Mouse (Mus musculus): ENCODE data around the gene Usp17le. TPM values are rescaled to one million over a fixed set of nuclear protein-coding genes. Genes with fewer than 3 reads are reported as not detected.

The Usp17le gene
- not detected in 2 replicates for polyA plus RNA-seq (2012; rRNA removed; ENCODE audit: low replicate concordance)

DNA sequence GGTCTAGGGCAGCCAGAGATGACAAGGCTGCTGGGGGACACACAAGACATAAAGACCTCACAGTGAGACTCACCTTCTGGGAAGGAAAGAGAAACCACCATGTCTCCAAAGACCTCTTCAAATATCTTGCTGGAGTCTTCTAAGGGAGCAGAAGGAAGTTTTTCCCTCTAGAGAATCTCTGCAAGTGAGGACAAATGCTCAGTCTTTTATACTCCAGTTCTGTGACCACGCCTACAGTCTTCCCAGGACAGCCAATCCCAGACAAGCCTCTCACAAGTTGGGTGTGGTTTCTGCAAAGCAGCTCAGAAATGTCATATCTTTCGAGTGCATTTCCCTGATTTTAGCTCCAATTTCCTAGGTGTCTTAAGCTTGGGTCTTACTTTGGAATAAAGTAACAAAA lies at the start of gene Usp17le:
Usp17le (minus strand) TSS at position 101 of the 400 bp plus-strand sequence.

Other genes with a start within 250 kb of the Usp17le start
- gene Olfr651, start 227.3 kb downstream of the Usp17le start, polyA plus RNA-seq (2012; rRNA removed; ENCODE audit: low replicate concordance), result not detected in 2 replicates
- not detected in 2 replicates for gene Olfr652, start 216.6 kb downstream of the Usp17le start, polyA plus RNA-seq (2012; rRNA removed; ENCODE audit: low replicate concordance)
- not detected in 2 replicates for gene Olfr653, start 200.2 kb downstream of the Usp17le start, polyA plus RNA-seq (2012; rRNA removed; ENCODE audit: low replicate concordance)
- gene Olfr654, start 190.4 kb downstream of the Usp17le start, polyA plus RNA-seq (2012; rRNA removed; ENCODE audit: low replicate concordance), result not detected in 2 replicates
- not detected in 2 replicates for gene Olfr655, start 175.7 kb downstream of the Usp17le start, polyA plus RNA-seq (2012; rRNA removed; ENCODE audit: low replicate concordance)
- gene Olfr656, start 163.5 kb downstream of the Usp17le start, polyA plus RNA-seq (2012; rRNA removed; ENCODE audit: low replicate concordance), result not detected in 2 replicates
- gene Olfr657, start 152.7 kb downstream of the Usp17le start, polyA plus RNA-seq (2012; rRNA removed; ENCODE audit: low replicate concordance), result not detected in 2 replicates
- 0.04 TPM in 1 of 2 replicates, not detected in the other for gene Olfr658, start 130.2 kb downstream of the Usp17le start, polyA plus RNA-seq (2012; rRNA removed; ENCODE audit: low replicate concordance)
- gene Olfr659, start 110.7 kb downstream of the Usp17le start, polyA plus RNA-seq (2012; rRNA removed; ENCODE audit: low replicate concordance), result not detected in 2 replicates
- gene Olfr661, start 91.0 kb downstream of the Usp17le start, polyA plus RNA-seq (2012; rRNA removed; ENCODE audit: low replicate concordance), result not detected in 2 replicates
- not detected in 2 replicates for gene Usp17lb, start 65.1 kb upstream of the Usp17le start, polyA plus RNA-seq (2012; rRNA removed; ENCODE audit: low replicate concordance)
- gene Usp17la, start 79.5 kb upstream of the Usp17le start, polyA plus RNA-seq (2012; rRNA removed; ENCODE audit: low replicate concordance), result not detected in 2 replicates
- gene Olfr665, start 100.6 kb upstream of the Usp17le start, polyA plus RNA-seq (2012; rRNA removed; ENCODE audit: low replicate concordance), result not detected in 2 replicates
- gene Olfr666, start 118.5 kb upstream of the Usp17le start, polyA plus RNA-seq (2012; rRNA removed; ENCODE audit: low replicate concordance), result not detected in 2 replicates
- not detected in 2 replicates for gene Olfr667, start 144.0 kb upstream of the Usp17le start, polyA plus RNA-seq (2012; rRNA removed; ENCODE audit: low replicate concordance)
- gene Olfr668, start 150.6 kb upstream of the Usp17le start, polyA plus RNA-seq (2012; rRNA removed; ENCODE audit: low replicate concordance), result not detected in 2 replicates
- not detected in 2 replicates for gene Olfr669, start 156.8 kb upstream of the Usp17le start, polyA plus RNA-seq (2012; rRNA removed; ENCODE audit: low replicate concordance)
- gene Olfr670, start 185.2 kb upstream of the Usp17le start, polyA plus RNA-seq (2012; rRNA removed; ENCODE audit: low replicate concordance), result not detected in 2 replicates
- not detected in 2 replicates for gene Olfr671, start 201.7 kb upstream of the Usp17le start, polyA plus RNA-seq (2012; rRNA removed; ENCODE audit: low replicate concordance)
- not detected in 2 replicates for gene Olfr672, start 224.6 kb upstream of the Usp17le start, polyA plus RNA-seq (2012; rRNA removed; ENCODE audit: low replicate concordance)

Data from subcutaneous adipose tissue, adult 2 months (tissue).